Mouse (Mus musculus): ENCODE results near the gene H13. TPM values are rescaled to one million over a fixed set of nuclear protein-coding genes. Genes with fewer than 3 reads are reported as not detected.

H13 gene
- polyA plus RNA-seq, 1 experiment from 2014 or later = 77.2 TPM

- 78% methylated on average over 4 of the region's 5 CpGs for WGBS (ENCODE audit: missing documents)
- Histone ChIP-seq H3K79me2 (ENCODE audit: inconsistent target) (peaks cover 21% of the 10 kb centered on the region), H3K27ac (no peak overlapping the region), H3K36me3 (ENCODE audit: inconsistent target) (no peaks in the 10 kb centered on the region), H3K4me3 (ENCODE audit: inconsistent target) (no peak overlapping the region)
These were observed 71.2 kb downstream of the H13 start for GRCm38 (mm10) chr2:152740490-152740889.

- WGBS (ENCODE audit: missing documents) = 15% methylated on average over 14 of the region's 14 CpGs
- Histone ChIP-seq H3K27ac (peak overlapping the region; percentile 34), H3K79me2 (ENCODE audit: inconsistent target) (peaks cover 18% of the 10 kb centered on the region), H3K36me3 (ENCODE audit: inconsistent target) (no peaks in the 10 kb centered on the region), H3K4me3 (ENCODE audit: inconsistent target) (no peak overlapping the region)
These were observed 72.1 kb downstream of the H13 start for GRCm38 (mm10) chr2:152741153-152742041.

- no peak overlapping the region for H3K4me3 ChIP-seq (ENCODE audit: inconsistent target)
- H3K36me3 ChIP-seq (ENCODE audit: inconsistent target) = no peaks in the 10 kb centered on the region
- peaks cover 7% of the 10 kb centered on the region for H3K79me2 ChIP-seq (ENCODE audit: inconsistent target)
- 10% methylated on average over 8 of the region's 10 CpGs for WGBS (ENCODE audit: missing documents)
- H3K27ac ChIP-seq = peak overlapping the region; percentile 34
These were observed 73.2 kb downstream of the H13 start for GRCm38 (mm10) chr2:152742435-152742834.

- 36% methylated on average over 30 of the region's 30 CpGs for WGBS (ENCODE audit: missing documents)
- H3K36me3 ChIP-seq (ENCODE audit: inconsistent target) = no peaks in the 10 kb centered on the region
- H3K79me2 ChIP-seq (ENCODE audit: inconsistent target) = no peaks in the 10 kb centered on the region
- H3K27ac ChIP-seq = no peak within 1 kb of the TSS
- no peak within 1 kb of the TSS for H3K4me3 ChIP-seq (ENCODE audit: inconsistent target)
These were observed 84.9 kb downstream of the H13 start, which contains the start of gene Cox4i2 for GRCm38 (mm10) chr2:152753944-152754711. Gene Cox4i2, plus strand, starts transcription at chr2:152754173.

GRCm38 (mm10) chr2:152756474-152757393 is 87.5 kb downstream of the H13 start:
- no peaks in the 10 kb centered on the region for H3K79me2 ChIP-seq (ENCODE audit: inconsistent target)
- 44% methylated on average over 17 of the region's 17 CpGs for WGBS (ENCODE audit: missing documents)
- H3K36me3 ChIP-seq (ENCODE audit: inconsistent target) = no peaks in the 10 kb centered on the region
- H3K4me3 ChIP-seq (ENCODE audit: inconsistent target) = no peak overlapping the region
- H3K27ac ChIP-seq = no peak overlapping the region

GRCm38 (mm10) chr2:152757478-152757877 is 88.2 kb downstream of the H13 start:
- Histone ChIP-seq H3K4me3 (ENCODE audit: inconsistent target) (no peak overlapping the region), H3K79me2 (ENCODE audit: inconsistent target) (no peaks in the 10 kb centered on the region), H3K36me3 (ENCODE audit: inconsistent target) (no peaks in the 10 kb centered on the region), H3K27ac (no peak overlapping the region)
- WGBS (ENCODE audit: missing documents) = 83% methylated on average over 2 of the region's 2 CpGs

Other genes starting within 250 kb of the H13 start
- gene Defb23, start 204.8 kb upstream of the H13 start, polyA plus RNA-seq (2018) = not detected in 3 replicates
- gene Defb20, start 192.4 kb upstream of the H13 start, polyA plus RNA-seq (2018) = not detected in 3 replicates
- not detected in 3 replicates for gene Defb22, start 179.3 kb upstream of the H13 start, polyA plus RNA-seq (2018)
- gene Defb26, start 157.8 kb upstream of the H13 start, polyA plus RNA-seq (2018) = not detected in 3 replicates
- gene Defb28, start 151.2 kb upstream of the H13 start, polyA plus RNA-seq (2018) = not detected in 3 replicates
- gene Defb29, start 129.4 kb upstream of the H13 start, polyA plus RNA-seq (2018) = not detected in 3 replicates
- not detected in 3 replicates for gene Gm17416, start 100.1 kb upstream of the H13 start, polyA plus RNA-seq (2018)
- not detected in 3 replicates for gene Defb21, start 96.7 kb upstream of the H13 start, polyA plus RNA-seq (2018)
- not detected in 3 replicates for gene Defb19, start 89.1 kb upstream of the H13 start, polyA plus RNA-seq (2018)
- gene Defb45, start 70.1 kb upstream of the H13 start, polyA plus RNA-seq (2018) = not detected in 3 replicates
- not detected in 3 replicates for gene Defb36, start 65.1 kb upstream of the H13 start, polyA plus RNA-seq (2018)
- not detected in 3 replicates for gene Defb25, start 46.4 kb upstream of the H13 start, polyA plus RNA-seq (2018)
- gene Rem1, start 42.5 kb upstream of the H13 start, polyA plus RNA-seq (2018) = not detected in 3 replicates
- gene Mcts2, start 17.6 kb downstream of the H13 start, polyA plus RNA-seq (2018) = 0.46 to 1.1 TPM (median 0.52 TPM) in 3 replicates
- gene Id1, start 66.8 kb downstream of the H13 start, polyA plus RNA-seq (2018) = 0.27 to 88.3 TPM (median 0.39 TPM) in 3 replicates
- gene Cox4i2, start 84.7 kb downstream of the H13 start, polyA plus RNA-seq (2018) = not detected in 3 replicates
- 38.6 to 159 TPM (median 48.4 TPM) in 3 replicates for gene Bcl2l1, start 162.3 kb downstream of the H13 start, polyA plus RNA-seq (2018)
- 3.4 to 14.0 TPM (median 11.8 TPM) in 3 replicates for gene Tpx2, start 178.5 kb downstream of the H13 start, polyA plus RNA-seq (2018)
- not detected in 3 replicates for gene Mylk2, start 241.9 kb downstream of the H13 start, polyA plus RNA-seq (2018)